Mouse (Mus musculus): ENCODE results near the gene Rhox2b. TPM values are rescaled to one million over a fixed set of nuclear protein-coding genes. Genes with fewer than 3 reads are reported as not detected.
"Not testable (repeated sequence)": the region's sequence is repeated elsewhere in the genome, so short reads cannot be mapped to it uniquely, and the experiment has no call there.

Rhox2b gene
- total RNA-seq (2021): not detected
- long read RNA-seq, experiment 1: 0 reads
- long read RNA-seq, experiment 2: 0 reads

DNA sequence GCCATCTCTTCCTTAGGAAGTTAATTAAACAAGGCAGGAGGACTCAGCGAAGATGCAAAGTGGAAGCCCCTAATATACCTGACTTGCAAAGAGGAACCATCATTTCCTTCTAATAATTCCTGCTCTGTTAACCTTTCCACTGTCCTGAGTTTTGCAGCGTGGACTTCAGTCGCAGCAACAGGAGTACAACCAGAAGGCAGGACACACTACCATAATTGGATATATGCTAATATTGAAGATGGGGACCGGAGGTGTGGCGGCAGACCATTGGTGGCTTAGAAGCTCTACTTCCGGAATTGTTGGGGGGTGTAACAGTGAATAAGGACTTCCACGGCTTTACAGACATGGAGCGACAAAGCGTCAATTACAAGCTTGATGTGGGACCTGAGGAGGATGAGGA, at the start of gene Rhox2b:
Gene Rhox2b, plus strand, starts transcription at position 301 of the 400 bp plus-strand sequence.
- DNase-seq (ENCODE audit: low spot score in 2 of 2): not testable (repeated sequence)

DNA sequence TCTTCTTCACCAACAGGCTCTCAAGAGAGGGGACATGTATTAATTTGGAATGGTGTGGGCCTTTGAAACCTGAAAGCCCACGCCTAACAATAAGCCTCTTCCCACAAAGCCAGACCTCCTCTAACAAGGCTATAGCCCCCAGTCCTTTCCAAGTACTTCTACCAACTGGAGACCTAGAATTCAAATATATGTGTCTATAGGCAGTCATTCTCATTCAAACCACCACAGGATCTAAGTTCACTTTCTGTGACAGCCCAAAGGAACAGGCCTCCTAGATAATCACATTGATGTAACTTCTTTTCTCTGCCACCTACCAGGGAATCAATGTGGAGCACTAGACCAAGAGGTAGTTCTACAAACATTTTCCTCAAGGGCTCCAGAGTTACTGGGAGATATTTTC, 32.1 kb upstream of the Rhox2b start, which contains the start of gene Rhox3a2:
Gene Rhox3a2, plus strand, starts transcription at position 301 of the 400 bp plus-strand sequence.
- DNase-seq (ENCODE audit: low spot score in 2 of 2): not testable (repeated sequence)

- not testable (repeated sequence) for DNase-seq (ENCODE audit: low spot score in 2 of 2)
Measured at GRCm38 (mm10) chrX:37390548-37390947, 21.3 kb upstream of the Rhox2b start, which contains the start of gene Rhox4a2. Rhox4a2 (plus strand) TSS chrX:37390848.

DNA sequence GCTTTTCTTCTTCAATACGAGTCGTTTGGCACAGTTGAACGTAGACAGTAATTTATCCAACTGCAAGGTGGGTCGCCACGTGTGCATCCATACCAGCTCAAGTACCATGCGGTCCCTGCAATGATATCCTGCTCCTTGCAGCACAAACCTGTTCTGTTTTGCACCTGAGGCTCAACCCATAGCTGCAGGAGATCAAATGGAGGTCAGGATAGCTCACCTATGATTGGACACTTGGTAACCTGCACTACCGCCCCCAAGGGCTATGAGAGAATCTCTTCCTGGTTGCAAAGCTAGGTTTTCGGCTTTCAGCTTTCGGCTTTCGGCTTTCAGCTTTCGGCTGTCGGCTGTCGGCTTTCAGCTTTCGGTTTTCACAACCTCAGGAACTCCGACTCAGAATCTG, 20.3 kb downstream of the Rhox2b start, which contains the start of gene Rhox4b:
Gene Rhox4b, plus strand, starts transcription at position 301 of the 400 bp plus-strand sequence.
- DNase-seq (ENCODE audit: low spot score in 2 of 2): not testable (repeated sequence)

GRCm38 (mm10) chrX:37453380-37453779, 41.5 kb downstream of the Rhox2b start, which contains the start of gene Rhox2c:
Rhox2c (plus strand) TSS chrX:37453680.
- DNase-seq (ENCODE audit: low spot score in 2 of 2): not testable (repeated sequence)

- DNase-seq (ENCODE audit: low spot score in 2 of 2): not testable (repeated sequence)
Measured at GRCm38 (mm10) chrX:37458285-37458684, 46.4 kb downstream of the Rhox2b start, which contains the start of gene Rhox3c. Rhox3c (plus strand) TSS chrX:37458585.

Other genes starting within 250 kb of the Rhox2b start
- under 1 TPM in 1 of 2 experiments, not detected in 1; 0.18 TPM for gene Akap14, start 243.2 kb upstream of the Rhox2b start, total RNA-seq (2021)
- gene Ndufa1, start 220.9 kb upstream of the Rhox2b start, total RNA-seq (2021): 100 to 1,000 TPM; 257 to 290 TPM
- gene Rnf113a1, start 220.8 kb upstream of the Rhox2b start, total RNA-seq (2021): 1 to 10 TPM; 7.4 to 8.3 TPM
- gene Gm9, start 201.0 kb upstream of the Rhox2b start, total RNA-seq (2021): not detected
- gene Rhox1, start 189.8 kb upstream of the Rhox2b start, total RNA-seq (2021): not detected
- not detected for gene Rhox2a, start 167.1 kb upstream of the Rhox2b start, total RNA-seq (2021)
- gene Rhox3a, start 162.1 kb upstream of the Rhox2b start, total RNA-seq (2021): not detected
- not detected for gene Rhox4a, start 146.7 kb upstream of the Rhox2b start, total RNA-seq (2021)
- gene Rhox3a2, start 32.0 kb upstream of the Rhox2b start, total RNA-seq (2021): not detected
- not detected for gene Rhox4a2, start 21.2 kb upstream of the Rhox2b start, total RNA-seq (2021)
- not detected for gene Rhox4b, start 20.4 kb downstream of the Rhox2b start, total RNA-seq (2021)
- gene Rhox2c, start 41.6 kb downstream of the Rhox2b start, total RNA-seq (2021): not detected
- gene Rhox3c, start 46.5 kb downstream of the Rhox2b start, total RNA-seq (2021): not detected
- not detected for gene Rhox4c, start 68.3 kb downstream of the Rhox2b start, total RNA-seq (2021)
- gene Rhox2d, start 81.4 kb downstream of the Rhox2b start, total RNA-seq (2021): not detected
- gene Rhox4d, start 102.3 kb downstream of the Rhox2b start, total RNA-seq (2021): not detected
- not detected for gene Rhox2e, start 118.4 kb downstream of the Rhox2b start, total RNA-seq (2021)
- gene Rhox3e, start 130.0 kb downstream of the Rhox2b start, total RNA-seq (2021): not detected
- not detected for gene Rhox4e, start 145.3 kb downstream of the Rhox2b start, total RNA-seq (2021)
- not detected for gene Rhox2f, start 159.3 kb downstream of the Rhox2b start, total RNA-seq (2021)
- gene Rhox3f, start 168.9 kb downstream of the Rhox2b start, total RNA-seq (2021): not detected
- not detected for gene Rhox4f, start 195.6 kb downstream of the Rhox2b start, total RNA-seq (2021)
- gene Rhox3g, start 216.5 kb downstream of the Rhox2b start, total RNA-seq (2021): not detected
- gene Rhox2g, start 231.4 kb downstream of the Rhox2b start, total RNA-seq (2021): not detected
- gene Rhox4g, start 239.3 kb downstream of the Rhox2b start, total RNA-seq (2021): not detected

Measured in layer of hippocampus, postnatal 14 days (tissue).